Mouse (Mus musculus): ENCODE data around the gene A530084C06Rik. TPM values are rescaled to one million over a fixed set of nuclear protein-coding genes. Genes with fewer than 3 reads are reported as not detected.

The A530084C06Rik gene
- total and polyA plus RNA-seq, 2 experiments from 2014 or later = 0.99 TPM; not detected in 1

- H3K9me3 ChIP-seq (ENCODE audit: low read length) = no peaks in the 10 kb centered on the region
- H3K4me2 ChIP-seq (ENCODE audit: low read depth, low read length, poor library complexity, severe bottlenecking) = no peak overlapping the region
- no peaks in the 10 kb centered on the region for H3K4me1 ChIP-seq (ENCODE audit: insufficient read depth, low read length)
- TF ChIP-seq CTCF (IDR thresholded peaks at IDR 0.05) = no peak
- H3K36me3 ChIP-seq (ENCODE audit: insufficient read depth, low read length) = no peaks in the 10 kb centered on the region
- no peak overlapping the region for H3K4me3 ChIP-seq (ENCODE audit: low read depth, low read length)
- no peak overlapping the region for H3K9ac ChIP-seq (replicated peaks; ENCODE audit: low read length, poor library complexity, severe bottlenecking)
- no peak overlapping the region for H3K27ac ChIP-seq (ENCODE audit: low read depth, low read length)
- 92% methylated on average over 9 of the region's 9 CpGs for WGBS
- DNase-seq (ENCODE audit: low spot score) (no peak), ATAC-seq (ENCODE audit: low FRiP score) (no peak)
- no peaks in the 10 kb centered on the region for H3K27me3 ChIP-seq (ENCODE audit: insufficient read depth, low read length)
Observed at GRCm38 (mm10) chr13:31547610-31548009, 11.5 kb downstream of the A530084C06Rik start.

DNA sequence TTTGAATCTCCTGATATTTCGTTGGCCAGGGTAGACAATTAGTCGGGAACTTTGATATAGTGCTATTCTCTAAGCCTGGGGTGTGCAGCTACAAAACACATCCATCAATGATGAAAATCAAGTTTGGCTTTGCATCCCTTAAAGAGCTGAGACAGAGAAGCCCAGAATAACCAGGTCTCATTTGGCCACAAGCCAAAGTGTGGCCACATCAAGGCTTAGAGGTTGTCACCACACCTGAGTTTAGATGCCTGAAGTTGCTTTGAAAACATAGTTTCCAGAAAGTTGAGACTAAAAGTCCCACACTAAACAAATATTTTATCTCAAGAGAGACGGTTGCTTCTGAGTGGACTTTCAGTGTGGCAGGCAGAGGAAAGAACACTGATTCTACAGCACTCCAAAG is 11.9 kb downstream of the A530084C06Rik start:
- Histone ChIP-seq H3K27ac (ENCODE audit: low read depth, low read length) (no peak overlapping the region), H3K9me3 (ENCODE audit: low read length) (no peaks in the 10 kb centered on the region), H3K9ac (replicated peaks; ENCODE audit: low read length, poor library complexity, severe bottlenecking) (no peak overlapping the region), H3K4me3 (ENCODE audit: low read depth, low read length) (no peak overlapping the region), H3K27me3 (ENCODE audit: insufficient read depth, low read length) (no peaks in the 10 kb centered on the region), H3K4me1 (ENCODE audit: insufficient read depth, low read length) (no peaks in the 10 kb centered on the region), H3K4me2 (ENCODE audit: low read depth, low read length, poor library complexity, severe bottlenecking) (no peak overlapping the region), H3K36me3 (ENCODE audit: insufficient read depth, low read length) (no peaks in the 10 kb centered on the region)
- ATAC-seq (ENCODE audit: low FRiP score) = no peak
- no peak for DNase-seq (ENCODE audit: low spot score)
- WGBS = 88% methylated on average over 3 of the region's 3 CpGs
- TF ChIP-seq CTCF (IDR thresholded peaks at IDR 0.05) = no peak

DNA sequence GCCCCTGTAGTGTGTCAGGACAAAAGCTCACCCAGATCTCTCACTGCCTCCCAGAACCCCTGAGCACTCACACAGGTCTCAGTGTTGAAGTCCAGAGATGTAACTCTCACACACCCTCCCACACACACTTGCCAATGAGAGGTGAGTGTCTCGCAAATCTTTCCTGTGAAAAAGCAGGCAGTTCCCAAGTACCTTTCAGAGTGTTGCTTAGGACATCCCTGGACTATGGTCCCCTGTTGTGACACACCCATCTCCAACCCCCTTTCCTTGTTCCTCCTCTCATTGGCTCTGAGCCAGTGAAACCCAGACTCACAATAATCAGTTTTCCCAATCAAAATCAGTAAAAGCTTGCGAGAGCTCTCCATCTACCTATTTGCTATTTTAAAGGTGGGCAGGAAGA is 12.3 kb downstream of the A530084C06Rik start:
- Histone ChIP-seq H3K36me3 (ENCODE audit: insufficient read depth, low read length) (no peaks in the 10 kb centered on the region), H3K4me2 (ENCODE audit: low read depth, low read length, poor library complexity, severe bottlenecking) (no peak overlapping the region), H3K9ac (replicated peaks; ENCODE audit: low read length, poor library complexity, severe bottlenecking) (no peak overlapping the region), H3K4me1 (ENCODE audit: insufficient read depth, low read length) (no peaks in the 10 kb centered on the region), H3K4me3 (ENCODE audit: low read depth, low read length) (no peak overlapping the region), H3K27me3 (ENCODE audit: insufficient read depth, low read length) (no peaks in the 10 kb centered on the region), H3K27ac (ENCODE audit: low read depth, low read length) (no peak overlapping the region), H3K9me3 (ENCODE audit: low read length) (no peaks in the 10 kb centered on the region)
- whole genome bisulfite sequencing = 90% methylated on average over 2 of the region's 2 CpGs
- TF ChIP-seq CTCF (IDR thresholded peaks at IDR 0.05) = no peak
- ATAC-seq (ENCODE audit: low FRiP score) (no peak), DNase-seq (ENCODE audit: low spot score) (no peak)

- DNase-seq (ENCODE audit: low spot score) (no peak), ATAC-seq (ENCODE audit: low FRiP score) (no peak)
- Histone ChIP-seq H3K36me3 (ENCODE audit: insufficient read depth, low read length) (no peaks in the 10 kb centered on the region), H3K4me3 (ENCODE audit: low read depth, low read length) (no peak overlapping the region), H3K27me3 (ENCODE audit: insufficient read depth, low read length) (no peaks in the 10 kb centered on the region), H3K9ac (replicated peaks; ENCODE audit: low read length, poor library complexity, severe bottlenecking) (no peak overlapping the region), H3K4me1 (ENCODE audit: insufficient read depth, low read length) (no peaks in the 10 kb centered on the region), H3K4me2 (ENCODE audit: low read depth, low read length, poor library complexity, severe bottlenecking) (no peak overlapping the region), H3K27ac (ENCODE audit: low read depth, low read length) (no peak overlapping the region), H3K9me3 (ENCODE audit: low read length) (no peaks in the 10 kb centered on the region)
- no peak for TF ChIP-seq CTCF (IDR thresholded peaks at IDR 0.05)
- 89% methylated on average over 5 of the region's 5 CpGs for WGBS
Observed at GRCm38 (mm10) chr13:31543021-31543420, 16.1 kb downstream of the A530084C06Rik start.

- no peak for TF ChIP-seq CTCF (IDR thresholded peaks at IDR 0.05)
- Histone ChIP-seq H3K27me3 (ENCODE audit: insufficient read depth, low read length) (no peaks in the 10 kb centered on the region), H3K9me3 (ENCODE audit: low read length) (no peaks in the 10 kb centered on the region), H3K27ac (ENCODE audit: low read depth, low read length) (no peak overlapping the region), H3K4me3 (ENCODE audit: low read depth, low read length) (no peak overlapping the region), H3K9ac (replicated peaks; ENCODE audit: low read length, poor library complexity, severe bottlenecking) (no peak overlapping the region), H3K36me3 (ENCODE audit: insufficient read depth, low read length) (no peaks in the 10 kb centered on the region), H3K4me2 (ENCODE audit: low read depth, low read length, poor library complexity, severe bottlenecking) (no peak overlapping the region), H3K4me1 (ENCODE audit: insufficient read depth, low read length) (no peaks in the 10 kb centered on the region)
- ATAC-seq (ENCODE audit: low FRiP score) (no peak), DNase-seq (ENCODE audit: low spot score) (no peak)
- 90% methylated on average over 4 of the region's 4 CpGs for WGBS
Observed at GRCm38 (mm10) chr13:31534726-31535125, 24.4 kb downstream of the A530084C06Rik start.

DNA sequence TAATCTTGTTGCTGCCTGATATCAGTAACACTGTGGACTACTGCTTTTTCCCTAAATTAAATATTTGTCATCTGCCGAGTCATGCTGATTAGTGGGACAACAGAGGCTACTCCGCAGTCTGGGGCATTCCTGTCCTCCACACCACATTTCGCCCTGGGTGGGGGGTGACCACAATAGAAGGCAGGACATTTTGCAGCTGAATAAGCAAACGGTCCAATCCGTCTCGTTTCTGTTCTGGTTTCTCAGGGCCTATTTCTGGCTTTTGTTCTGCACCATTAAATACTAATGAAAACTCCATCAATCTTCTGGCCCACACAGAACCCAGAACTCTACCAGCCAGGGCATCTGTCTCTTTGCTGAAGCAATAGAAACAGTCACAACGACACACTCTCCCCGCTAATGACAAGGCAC is 27.5 kb downstream of the A530084C06Rik start:
- no peak overlapping the region for H3K4me2 ChIP-seq (ENCODE audit: low read depth, low read length, poor library complexity, severe bottlenecking)
- no peaks in the 10 kb centered on the region for H3K27me3 ChIP-seq (ENCODE audit: insufficient read depth, low read length)
- peak; percentile 5 for DNase-seq (ENCODE audit: low spot score)
- no peak for TF ChIP-seq CTCF (IDR thresholded peaks at IDR 0.05)
- no peak overlapping the region for H3K4me3 ChIP-seq (ENCODE audit: low read depth, low read length)
- H3K27ac ChIP-seq (ENCODE audit: low read depth, low read length) = no peak overlapping the region
- ATAC-seq (ENCODE audit: low FRiP score) = no peak
- H3K9me3 ChIP-seq (ENCODE audit: low read length) = no peaks in the 10 kb centered on the region
- H3K4me1 ChIP-seq (ENCODE audit: insufficient read depth, low read length) = no peaks in the 10 kb centered on the region
- 51% methylated on average over 8 of the region's 8 CpGs for WGBS
- H3K36me3 ChIP-seq (ENCODE audit: insufficient read depth, low read length) = no peaks in the 10 kb centered on the region
- no peak overlapping the region for H3K9ac ChIP-seq (replicated peaks; ENCODE audit: low read length, poor library complexity, severe bottlenecking)
